Mouse (Mus musculus): ENCODE measurements around the gene Piezo1. TPM values are rescaled to one million over a fixed set of nuclear protein-coding genes. Genes with fewer than 3 reads are reported as not detected.

Piezo1 gene
- polyA plus RNA-seq, 1 experiment from 2014 or later, result 11.5 TPM

DNA sequence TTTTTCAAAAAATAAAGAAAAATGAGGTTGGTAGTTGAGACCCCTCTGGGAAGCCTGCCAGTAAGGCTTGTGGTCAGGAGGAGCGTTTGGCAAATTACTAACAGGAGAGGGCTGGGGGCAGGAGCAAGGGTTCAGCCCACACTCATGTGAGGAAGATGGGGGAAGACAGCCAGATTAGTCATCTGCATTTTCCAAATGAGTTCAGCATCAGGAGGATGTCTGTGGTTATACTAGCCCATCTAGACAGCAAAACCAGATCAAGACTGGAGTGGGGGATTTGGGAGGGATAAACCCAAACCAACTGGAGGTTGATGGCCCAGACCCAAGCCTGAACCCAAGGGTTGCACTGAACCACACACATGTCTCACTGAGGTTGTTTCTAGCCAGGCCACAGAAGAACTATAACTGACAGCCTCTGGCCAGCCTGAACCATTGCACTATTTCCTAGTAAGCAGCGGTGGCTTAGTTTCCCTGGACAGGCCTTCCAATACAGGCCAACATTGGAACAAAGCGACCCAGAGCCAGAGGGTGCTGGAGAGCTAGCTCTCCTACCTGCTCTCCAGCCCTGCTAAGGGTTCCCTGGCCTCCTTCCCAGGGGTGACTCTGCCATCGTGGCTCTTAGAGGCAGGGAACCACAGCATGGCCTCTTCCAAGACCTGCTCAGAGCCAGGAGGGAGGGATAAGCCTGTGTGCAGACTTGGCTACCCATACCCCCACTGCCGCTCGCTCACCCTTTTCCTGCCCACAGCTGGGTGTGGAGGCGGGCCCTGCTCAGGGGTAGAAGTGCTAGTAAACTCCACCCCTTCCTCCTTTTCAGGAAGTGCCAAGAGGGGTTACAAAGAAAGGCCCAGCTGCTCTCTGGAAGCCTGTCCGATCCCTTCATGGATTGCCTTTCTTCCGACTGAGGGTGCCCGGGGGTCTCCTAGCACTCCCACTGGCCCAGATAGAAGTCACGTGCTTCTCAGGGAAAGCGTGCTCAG is 5.2 kb upstream of the Piezo1 start:
- Histone ChIP-seq H3K27me3 (no peaks in the 10 kb centered on the region), H3K36me3 (no peaks in the 10 kb centered on the region), H3K27ac (peak overlapping the region; percentile 74), H3K9ac (peak overlapping the region; percentile 36; the same call in 1 of the 2 replicates), H3K4me2 (peak overlapping the region; percentile 41), H3K9me3 (replicated peaks) (no peaks in the 10 kb centered on the region), H3K4me3 (0 out of 2 replicates have a peak overlapping the region, but pooled peaks have one; percentile 15), H3K4me1 (replicated peaks) (peaks cover 20% of the 10 kb centered on the region)
- WGBS, result 58% methylated on average over 12 of the region's 12 CpGs
- no peak; the same call in 1 of the 2 replicates for ATAC-seq (replicated peaks; ENCODE audit: insufficient number of reproducible peaks, insufficient read depth, low FRiP score, low read depth)

DNA sequence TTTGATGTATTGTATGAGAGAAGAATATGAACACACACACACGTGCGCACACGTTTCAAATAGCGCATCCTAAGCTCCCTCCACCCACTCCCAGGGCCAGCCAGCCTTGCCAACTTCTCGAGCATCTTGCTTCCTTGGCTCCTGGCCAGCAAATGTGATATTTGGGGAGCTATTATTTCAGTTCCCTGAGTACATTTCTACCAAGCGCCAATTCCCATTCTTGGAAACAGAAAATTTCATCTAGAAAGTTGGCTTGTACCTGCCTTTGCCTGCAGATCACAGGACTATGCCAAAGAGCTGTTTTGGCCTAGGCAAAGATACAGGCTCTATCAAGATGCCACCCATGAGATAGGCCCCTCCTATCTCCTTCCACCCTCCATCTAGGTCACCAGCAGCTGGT is 3.7 kb upstream of the Piezo1 start:
- no peak for ATAC-seq (replicated peaks; ENCODE audit: insufficient number of reproducible peaks, insufficient read depth, low FRiP score, low read depth)
- peaks cover 26% of the 10 kb centered on the region for H3K4me1 ChIP-seq (replicated peaks)
- 57% methylated on average over 6 of the region's 6 CpGs for WGBS

DNA sequence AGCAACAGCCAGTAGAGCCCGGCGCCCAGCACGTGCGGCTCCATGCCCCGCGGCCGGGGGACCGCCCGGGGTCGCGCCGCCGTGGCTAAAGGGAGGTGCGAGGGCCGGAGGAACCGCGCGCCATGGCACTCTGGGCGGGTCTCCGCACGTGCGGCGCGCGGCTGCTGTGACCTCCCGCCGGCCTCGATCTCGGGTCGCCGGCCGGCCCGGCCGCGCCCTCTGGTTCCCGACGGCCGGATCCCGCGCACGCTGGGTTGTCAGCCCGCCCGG is 199 bp downstream of the Piezo1 start:
- Histone ChIP-seq H3K4me2 (peak overlapping the region; percentile 95), H3K9me3 (replicated peaks) (no peaks in the 10 kb centered on the region), H3K27me3 (no peaks in the 10 kb centered on the region), H3K4me3 (peak overlapping the region; percentile 79), H3K27ac (peak overlapping the region; percentile 85), H3K4me1 (replicated peaks) (peaks cover 46% of the 10 kb centered on the region), H3K36me3 (no peaks in the 10 kb centered on the region), H3K9ac (peak overlapping the region; percentile 84)
- under 1% methylated on average over 38 of the region's 43 CpGs for WGBS
- peak; percentile 14 for ATAC-seq (replicated peaks; ENCODE audit: insufficient number of reproducible peaks, insufficient read depth, low FRiP score, low read depth)

More for the DNA sequence above, 3.7 kb upstream of the Piezo1 start:
- H3K27me3 ChIP-seq, result no peaks in the 10 kb centered on the region
- no peaks in the 10 kb centered on the region for H3K9me3 ChIP-seq (replicated peaks)
- no peak overlapping the region for H3K4me2 ChIP-seq
- H3K36me3 ChIP-seq, result no peaks in the 10 kb centered on the region
- no peak overlapping the region for H3K27ac ChIP-seq
- no peak overlapping the region for H3K4me3 ChIP-seq
- H3K9ac ChIP-seq, result no peak overlapping the region

DNA sequence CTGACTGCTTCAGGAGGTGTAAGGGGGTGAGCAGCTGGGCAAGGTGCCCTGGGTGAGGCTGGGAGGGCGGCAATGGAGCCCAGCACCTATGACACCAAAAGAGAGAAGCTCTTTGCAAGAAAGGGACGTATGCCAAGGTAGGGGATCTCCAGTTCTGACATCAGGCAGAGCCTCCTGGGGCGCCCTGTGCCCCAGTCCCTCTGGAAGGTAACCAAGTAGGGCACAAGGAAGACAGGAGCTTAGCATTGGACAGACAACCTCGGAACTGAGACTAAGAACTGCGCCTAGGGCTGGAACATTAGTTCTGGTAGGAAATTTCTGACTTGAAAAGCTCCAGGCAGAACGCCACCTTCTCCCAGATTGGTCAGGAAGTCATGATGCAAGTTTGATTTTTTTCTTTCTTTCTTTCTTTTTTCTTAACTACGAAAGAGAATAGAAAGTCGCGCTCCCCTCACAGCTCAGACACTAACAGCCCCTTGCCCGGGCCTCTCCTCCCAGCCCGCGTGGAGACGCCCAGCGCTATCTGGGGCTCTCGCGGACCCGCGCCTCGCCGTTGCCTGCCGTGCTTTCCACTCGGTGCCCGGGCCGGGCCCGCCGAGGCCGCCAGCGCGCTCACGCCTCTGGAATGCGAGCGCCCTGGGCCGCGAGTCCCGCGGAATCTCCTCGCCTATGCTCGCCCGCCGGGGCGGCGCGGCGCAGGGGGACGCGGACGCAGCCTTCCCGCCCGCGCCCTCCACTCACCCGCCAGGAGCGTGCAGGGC is 715 bp downstream of the Piezo1 start:
- 3% methylated on average over 52 of the region's 52 CpGs for WGBS
- Histone ChIP-seq H3K27me3 (no peaks in the 10 kb centered on the region), H3K4me2 (peak overlapping the region; percentile 95), H3K27ac (peak overlapping the region; percentile 85), H3K4me3 (peak overlapping the region; percentile 79), H3K36me3 (no peaks in the 10 kb centered on the region), H3K9ac (peak overlapping the region; percentile 84), H3K4me1 (replicated peaks) (peaks cover 50% of the 10 kb centered on the region), H3K9me3 (replicated peaks) (no peaks in the 10 kb centered on the region)
- peak; percentile 57 for ATAC-seq (replicated peaks; ENCODE audit: insufficient number of reproducible peaks, insufficient read depth, low FRiP score, low read depth)

DNA sequence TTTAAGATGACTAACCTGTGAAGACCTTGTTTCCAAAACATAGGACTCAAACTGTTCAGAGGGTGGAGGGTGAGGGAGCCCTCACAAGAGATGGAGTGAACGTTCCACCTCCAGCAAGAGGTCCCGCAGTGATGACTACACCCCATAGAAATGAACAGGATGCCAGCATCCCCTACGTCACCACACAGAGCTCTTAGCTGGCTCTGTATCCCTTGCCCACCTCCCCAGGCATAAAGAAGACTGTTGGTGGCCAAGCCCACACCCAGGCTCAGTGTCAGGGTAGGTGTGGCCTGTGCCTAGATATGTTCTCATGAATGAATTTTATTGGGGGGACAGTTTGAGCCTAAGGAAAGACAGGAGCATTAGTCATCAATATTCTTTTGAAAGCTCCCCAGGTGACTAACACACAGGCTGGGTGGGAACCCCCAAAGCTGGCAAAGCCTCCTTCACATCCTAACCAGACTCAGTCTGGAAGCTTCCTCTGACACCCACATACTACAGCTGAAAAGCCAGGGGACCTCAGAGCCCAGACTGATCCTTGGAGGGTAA is 2.2 kb downstream of the Piezo1 start:
- WGBS, result 63% methylated on average over 3 of the region's 3 CpGs
- Histone ChIP-seq H3K4me2 (peak overlapping the region; percentile 95), H3K27ac (peak overlapping the region; percentile 85; the same call in 1 of the 2 replicates), H3K4me1 (replicated peaks) (peaks cover 57% of the 10 kb centered on the region), H3K9ac (no peak overlapping the region), H3K9me3 (replicated peaks) (no peaks in the 10 kb centered on the region), H3K27me3 (no peaks in the 10 kb centered on the region), H3K4me3 (peak overlapping the region; percentile 79), H3K36me3 (no peaks in the 10 kb centered on the region)
- no peak for ATAC-seq (replicated peaks; ENCODE audit: insufficient number of reproducible peaks, insufficient read depth, low FRiP score, low read depth)

DNA sequence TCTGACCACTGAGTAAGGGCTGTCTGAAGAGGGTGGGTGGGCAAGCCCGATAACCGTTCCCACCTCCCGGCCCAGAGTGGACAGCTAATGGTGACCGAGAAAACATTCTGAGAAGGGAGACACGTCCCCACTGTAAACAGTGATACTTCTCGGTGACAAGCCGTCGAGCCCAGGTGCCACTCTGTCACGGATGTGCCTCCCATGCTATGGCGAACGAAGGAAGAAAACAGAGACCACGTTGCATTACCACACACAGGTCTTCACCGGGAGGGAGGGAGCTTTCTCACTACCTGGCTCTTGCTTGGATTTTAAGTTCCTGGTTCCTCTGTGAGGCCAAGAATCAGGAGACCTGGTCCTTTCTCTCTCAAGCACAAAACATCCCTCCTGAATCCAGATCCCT is 2.8 kb downstream of the Piezo1 start:
- Histone ChIP-seq H3K4me3 (peak overlapping the region; percentile 79; the same call in 1 of the 2 replicates), H3K36me3 (no peaks in the 10 kb centered on the region), H3K4me1 (replicated peaks) (peaks cover 57% of the 10 kb centered on the region), H3K27me3 (no peaks in the 10 kb centered on the region), H3K27ac (peak overlapping the region; percentile 72), H3K4me2 (peak overlapping the region; percentile 95), H3K9me3 (replicated peaks) (no peaks in the 10 kb centered on the region), H3K9ac (peak overlapping the region; percentile 26)
- no peak for ATAC-seq (replicated peaks; ENCODE audit: insufficient number of reproducible peaks, insufficient read depth, low FRiP score, low read depth)
- 66% methylated on average over 13 of the region's 13 CpGs for WGBS

DNA sequence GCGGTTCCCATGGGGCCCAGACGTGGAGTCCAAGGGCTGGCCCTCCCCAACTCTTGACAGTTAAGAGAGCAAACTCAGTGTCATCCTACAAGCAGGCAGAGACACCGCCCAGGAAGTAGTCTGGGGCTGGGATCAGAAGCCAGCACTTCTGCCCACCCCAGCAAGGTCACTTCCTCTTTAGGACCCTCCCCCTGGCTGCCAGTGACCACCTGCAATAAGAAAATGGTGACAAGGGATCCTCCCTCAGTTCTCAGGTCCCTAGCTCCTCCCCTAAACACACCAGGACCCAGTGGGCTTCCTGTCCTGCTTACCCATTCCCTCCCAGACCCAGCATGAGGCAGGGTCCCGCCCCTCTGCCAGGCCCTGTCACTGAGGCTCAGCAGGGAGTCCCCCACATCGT is 3.3 kb downstream of the Piezo1 start:
- no peaks in the 10 kb centered on the region for H3K27me3 ChIP-seq
- peak overlapping the region; percentile 95 for H3K4me2 ChIP-seq
- 39% methylated on average over 5 of the region's 5 CpGs for WGBS
- peak overlapping the region; percentile 11; the same call in 1 of the 2 replicates for H3K4me3 ChIP-seq
- peak overlapping the region; percentile 26 for H3K9ac ChIP-seq
- H3K36me3 ChIP-seq, result 0 out of 2 replicates have a peak, but pooled peaks cover 4% of the 10 kb centered on the region
- no peaks in the 10 kb centered on the region for H3K9me3 ChIP-seq (replicated peaks)
- H3K4me1 ChIP-seq (replicated peaks), result peaks cover 57% of the 10 kb centered on the region
- no peak for ATAC-seq (replicated peaks; ENCODE audit: insufficient number of reproducible peaks, insufficient read depth, low FRiP score, low read depth)
- peak overlapping the region; percentile 72 for H3K27ac ChIP-seq

DNA sequence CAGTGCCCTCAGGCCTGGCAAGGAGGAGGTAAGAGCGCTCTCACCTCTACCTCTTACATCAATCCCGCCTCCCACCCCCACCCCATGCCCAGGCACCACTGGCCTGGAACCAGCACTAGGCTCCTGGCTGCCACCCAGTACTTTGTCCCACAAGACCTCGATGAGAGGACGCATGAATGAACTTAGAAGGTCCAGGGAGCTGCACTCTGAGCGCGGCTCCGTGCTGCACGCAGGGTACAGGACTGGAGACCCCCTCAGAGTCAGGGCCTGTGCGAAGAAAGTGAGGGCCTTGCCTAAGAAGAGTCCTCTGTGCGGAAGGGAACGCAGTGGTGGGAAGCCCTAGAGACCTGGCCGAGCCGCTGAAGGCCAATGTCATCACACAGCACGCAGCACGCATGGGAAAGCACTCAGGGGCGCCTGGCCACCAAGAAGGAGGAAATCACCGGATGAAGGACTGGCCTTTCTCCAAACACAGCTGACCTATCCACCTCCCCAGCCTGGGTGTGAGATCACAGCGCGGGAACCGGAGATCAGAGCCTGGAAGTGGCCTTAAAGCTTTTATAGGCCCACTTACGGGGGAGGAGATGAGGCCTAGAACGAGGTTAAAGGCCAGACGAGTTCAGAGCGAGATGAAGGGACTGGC is 4.2 kb downstream of the Piezo1 start:
- no peak for ATAC-seq (replicated peaks; ENCODE audit: insufficient number of reproducible peaks, insufficient read depth, low FRiP score, low read depth)
- Histone ChIP-seq H3K4me1 (replicated peaks) (peaks cover 57% of the 10 kb centered on the region), H3K36me3 (0 out of 2 replicates have a peak, but pooled peaks cover 4% of the 10 kb centered on the region), H3K27me3 (no peaks in the 10 kb centered on the region), H3K9me3 (replicated peaks) (no peaks in the 10 kb centered on the region), H3K27ac (peak overlapping the region; percentile 72), H3K9ac (0 out of 2 replicates have a peak overlapping the region, but pooled peaks have one; percentile 31), H3K4me3 (peak overlapping the region; percentile 11), H3K4me2 (peak overlapping the region; percentile 95)
- WGBS, result 43% methylated on average over 24 of the region's 24 CpGs

DNA sequence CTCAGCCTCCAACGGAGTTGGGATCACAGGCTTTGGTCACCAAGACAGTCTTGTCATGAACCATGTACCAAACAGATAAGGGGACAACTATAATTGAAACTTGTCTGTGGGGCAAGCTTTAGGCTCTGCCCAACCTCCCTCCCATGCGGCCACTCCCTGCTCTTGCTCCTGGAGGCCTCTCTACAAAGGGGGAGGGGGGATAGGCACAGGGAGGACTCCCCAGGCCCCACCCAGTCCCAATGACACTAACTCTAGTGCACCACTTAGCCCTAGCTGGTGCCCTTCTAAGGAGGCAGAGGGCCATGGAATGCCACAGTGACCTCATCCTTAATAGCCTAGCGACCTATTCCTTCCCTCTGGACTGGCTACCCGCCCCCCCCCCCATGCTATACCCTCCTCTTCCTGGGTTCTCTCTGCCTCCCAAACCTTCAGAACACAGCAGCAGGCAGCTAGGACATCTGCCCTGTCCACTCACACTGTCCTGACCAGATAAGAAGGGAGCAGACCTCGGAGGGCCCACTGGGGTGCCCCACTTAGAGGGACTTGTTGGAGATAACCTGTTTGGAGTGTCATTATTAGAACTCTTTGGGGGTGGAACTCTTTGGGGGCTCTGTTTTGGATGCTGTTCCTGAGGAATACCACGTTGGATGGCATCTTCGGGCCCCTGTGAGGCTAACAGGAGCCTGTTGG is 4.9 kb downstream of the Piezo1 start:
- H3K27ac ChIP-seq, result peak overlapping the region; percentile 72
- 0 out of 2 replicates have a peak, but pooled peaks cover 4% of the 10 kb centered on the region for H3K36me3 ChIP-seq
- H3K4me1 ChIP-seq (replicated peaks), result peaks cover 54% of the 10 kb centered on the region
- peak overlapping the region; percentile 95; the same call in 1 of the 2 replicates for H3K4me2 ChIP-seq
- ATAC-seq (replicated peaks; ENCODE audit: insufficient number of reproducible peaks, insufficient read depth, low FRiP score, low read depth), result no peak
- H3K9me3 ChIP-seq (replicated peaks), result no peaks in the 10 kb centered on the region
- H3K4me3 ChIP-seq, result no peak overlapping the region
- H3K9ac ChIP-seq, result 0 out of 2 replicates have a peak overlapping the region, but pooled peaks have one; percentile 31
- WGBS, result 65% methylated on average over 7 of the region's 7 CpGs
- H3K27me3 ChIP-seq, result no peaks in the 10 kb centered on the region

DNA sequence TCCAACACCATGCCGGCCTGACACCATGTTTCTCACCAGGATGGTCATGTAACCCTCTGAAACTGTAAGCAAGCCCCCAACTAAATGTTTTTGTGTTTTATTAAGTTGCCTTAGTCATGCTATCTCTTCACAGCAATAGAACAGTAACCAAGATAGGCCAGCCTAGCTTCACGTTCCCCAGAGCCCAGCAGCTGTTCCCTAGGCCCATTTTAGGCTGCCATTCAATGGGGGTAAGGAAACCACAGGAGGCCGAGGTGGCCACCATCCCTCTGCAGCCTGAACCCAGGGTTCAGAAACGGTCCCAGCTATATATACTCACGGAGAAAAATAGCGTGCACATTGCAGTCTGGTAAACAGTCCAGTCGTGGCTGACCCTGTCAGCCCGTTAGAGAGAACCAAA is 7.0 kb downstream of the Piezo1 start:
- no peak overlapping the region for H3K4me2 ChIP-seq
- H3K4me1 ChIP-seq (replicated peaks), result peaks cover 43% of the 10 kb centered on the region
- WGBS, result 83% methylated on average over 8 of the region's 8 CpGs
- H3K9ac ChIP-seq, result no peak overlapping the region
- no peak overlapping the region for H3K27ac ChIP-seq
- H3K9me3 ChIP-seq (replicated peaks), result no peaks in the 10 kb centered on the region
- H3K36me3 ChIP-seq, result 0 out of 2 replicates have a peak, but pooled peaks cover 4% of the 10 kb centered on the region
- H3K27me3 ChIP-seq, result no peaks in the 10 kb centered on the region
- no peak for ATAC-seq (replicated peaks; ENCODE audit: insufficient number of reproducible peaks, insufficient read depth, low FRiP score, low read depth)
- no peak overlapping the region for H3K4me3 ChIP-seq

Measured in heart, embryonic 15.5 days (tissue).